Mouse (Mus musculus): ENCODE measurements at regions not wholly inside any gene's neighbourhood (a gene's known extent, or its start where the extent isn't known, plus 50 kb on each side); places are given as distances from the start of the nearest gene placed in this dataset.
A peak's percentile ranks its signal among the peaks of the same experiment; 100 is the strongest.

DNA sequence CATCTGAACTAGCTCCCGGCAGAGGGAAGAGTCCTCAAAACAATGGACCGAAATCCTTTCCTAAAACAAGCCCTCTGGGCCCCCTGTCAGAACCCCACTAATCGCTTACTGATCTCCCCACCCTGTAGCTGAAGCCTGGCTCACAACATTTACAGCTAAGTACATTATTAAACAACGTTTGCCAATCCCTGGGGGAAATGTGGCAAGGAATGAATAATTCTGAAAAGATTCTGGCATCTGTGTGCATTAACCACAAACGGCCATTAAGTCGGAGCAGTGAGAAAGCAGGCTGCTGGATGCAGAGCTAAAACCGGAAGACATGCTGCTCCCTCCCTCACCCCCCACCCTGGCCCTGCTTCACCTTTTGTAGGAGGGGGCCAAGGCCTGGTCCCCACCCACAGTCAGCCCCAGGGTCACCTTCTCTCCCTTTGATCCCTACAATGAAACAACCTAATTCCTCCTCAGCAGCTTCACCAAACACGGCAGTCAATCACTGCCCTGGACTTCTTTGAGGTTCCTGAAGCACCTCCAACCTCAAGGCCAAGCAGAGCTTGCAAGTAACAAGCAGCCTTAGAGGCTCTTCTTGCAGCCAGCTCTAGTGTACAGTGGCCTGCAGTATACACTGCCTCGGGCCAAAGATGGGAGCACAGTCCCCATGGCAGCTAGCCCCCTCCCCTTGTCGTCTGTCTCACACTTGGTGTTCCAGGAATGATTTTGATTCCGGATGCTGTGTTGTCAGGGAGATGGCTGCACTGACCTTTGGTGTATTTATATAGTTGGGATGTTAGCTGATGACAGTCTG lies 175.2 kb downstream of the Sh3bp4 start:
- DNase-seq (peak; percentile 81), ATAC-seq (ENCODE audit: low FRiP score, low TSS enrichment) (peak; percentile 40; the same call in 1 of the 2 replicates)
- peaks cover 4% of the 10 kb centered on the region; the same call in 1 of the 2 replicates for H3K9me3 ChIP-seq (ENCODE audit: control insufficient read depth, low read length)
- peak overlapping the region; percentile 17; the same call in 1 of the 2 replicates for H3K9ac ChIP-seq (replicated peaks; ENCODE audit: low read length)
- 21% methylated on average over 11 of the region's 11 CpGs for WGBS
- no peaks in the 10 kb centered on the region for H3K36me3 ChIP-seq (ENCODE audit: control insufficient read depth, insufficient read depth, low read length)
- H3K4me3 ChIP-seq (replicated peaks; ENCODE audit: low read depth, low read length): no peak overlapping the region
- H3K4me2 ChIP-seq (ENCODE audit: low read length): peak overlapping the region; percentile 20
- H3K27me3 ChIP-seq (ENCODE audit: control insufficient read depth, insufficient read depth, low read length): no peaks in the 10 kb centered on the region
- peak overlapping the region; percentile 78 for H3K27ac ChIP-seq (replicated peaks; ENCODE audit: low read depth, low read length)
- peaks cover 12% of the 10 kb centered on the region for H3K4me1 ChIP-seq (ENCODE audit: control insufficient read depth, insufficient read depth, low read length)

DNA sequence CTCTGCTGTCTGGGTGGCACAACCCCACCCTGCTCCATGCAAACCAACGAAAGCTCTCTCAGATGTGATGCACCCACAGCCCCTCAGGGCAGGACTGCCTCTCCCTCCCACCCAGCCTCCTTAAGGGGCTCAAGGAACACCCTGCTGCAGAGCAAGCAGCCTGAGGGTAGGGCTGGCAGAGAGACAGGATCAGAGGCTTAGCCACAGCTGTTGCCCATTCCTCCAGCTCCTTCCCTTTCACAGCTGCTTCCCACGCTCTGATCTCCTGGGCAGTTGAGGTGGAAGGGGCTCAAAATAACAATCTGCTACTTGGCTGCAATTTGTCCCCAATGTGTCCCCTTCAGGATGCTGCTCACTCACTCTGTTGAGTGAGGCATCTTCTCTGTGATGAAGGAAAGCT lies 181.5 kb downstream of the Sh3bp4 start:
- Histone ChIP-seq H3K27ac (replicated peaks; ENCODE audit: low read depth, low read length) (no peak overlapping the region), H3K36me3 (ENCODE audit: control insufficient read depth, insufficient read depth, low read length) (no peaks in the 10 kb centered on the region), H3K4me3 (replicated peaks; ENCODE audit: low read depth, low read length) (no peak overlapping the region), H3K9ac (replicated peaks; ENCODE audit: low read length) (no peak overlapping the region), H3K27me3 (ENCODE audit: control insufficient read depth, insufficient read depth, low read length) (no peaks in the 10 kb centered on the region), H3K4me1 (ENCODE audit: control insufficient read depth, insufficient read depth, low read length) (no peaks in the 10 kb centered on the region), H3K9me3 (ENCODE audit: control insufficient read depth, low read length) (peaks cover 4% of the 10 kb centered on the region; the same call in 1 of the 2 replicates), H3K4me2 (ENCODE audit: low read length) (no peak overlapping the region)
- WGBS: 30% methylated on average over 2 of the region's 2 CpGs
- DNase-seq: peak; percentile 21
- ATAC-seq (ENCODE audit: low FRiP score, low TSS enrichment): no peak; the same call in 1 of the 2 replicates

DNA sequence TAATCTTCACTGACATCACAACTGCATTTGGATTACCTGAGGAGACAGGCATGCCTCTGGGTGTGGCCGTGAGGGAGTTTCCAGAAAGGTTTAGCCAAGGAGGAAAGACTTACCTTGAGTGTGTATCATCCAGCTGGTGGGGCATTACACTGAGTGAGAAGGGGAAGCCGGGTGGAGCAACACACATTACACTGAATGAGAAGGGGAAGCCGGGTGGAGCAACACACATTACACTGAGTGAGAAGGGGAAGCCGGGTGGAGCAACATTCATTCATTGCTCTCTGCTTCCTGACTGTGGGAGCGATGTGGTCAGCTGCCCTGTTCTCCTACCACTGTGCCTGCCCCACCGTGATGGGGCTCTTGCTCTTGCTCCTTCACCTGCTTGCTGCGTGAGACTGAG lies 182.3 kb downstream of the Sh3bp4 start:
- ATAC-seq (ENCODE audit: low FRiP score, low TSS enrichment) (no peak), DNase-seq (no peak)
- no peak overlapping the region for H3K9ac ChIP-seq (replicated peaks; ENCODE audit: low read length)
- H3K36me3 ChIP-seq (ENCODE audit: control insufficient read depth, insufficient read depth, low read length): no peaks in the 10 kb centered on the region
- H3K4me3 ChIP-seq (replicated peaks; ENCODE audit: low read depth, low read length): no peak overlapping the region
- no peaks in the 10 kb centered on the region for H3K27me3 ChIP-seq (ENCODE audit: control insufficient read depth, insufficient read depth, low read length)
- peaks cover 3% of the 10 kb centered on the region; the same call in 1 of the 2 replicates for H3K9me3 ChIP-seq (ENCODE audit: control insufficient read depth, low read length)
- 86% methylated on average over 7 of the region's 7 CpGs for WGBS
- no peak overlapping the region for H3K4me2 ChIP-seq (ENCODE audit: low read length)
- no peaks in the 10 kb centered on the region for H3K4me1 ChIP-seq (ENCODE audit: control insufficient read depth, insufficient read depth, low read length)
- no peak overlapping the region for H3K27ac ChIP-seq (replicated peaks; ENCODE audit: low read depth, low read length)

DNA sequence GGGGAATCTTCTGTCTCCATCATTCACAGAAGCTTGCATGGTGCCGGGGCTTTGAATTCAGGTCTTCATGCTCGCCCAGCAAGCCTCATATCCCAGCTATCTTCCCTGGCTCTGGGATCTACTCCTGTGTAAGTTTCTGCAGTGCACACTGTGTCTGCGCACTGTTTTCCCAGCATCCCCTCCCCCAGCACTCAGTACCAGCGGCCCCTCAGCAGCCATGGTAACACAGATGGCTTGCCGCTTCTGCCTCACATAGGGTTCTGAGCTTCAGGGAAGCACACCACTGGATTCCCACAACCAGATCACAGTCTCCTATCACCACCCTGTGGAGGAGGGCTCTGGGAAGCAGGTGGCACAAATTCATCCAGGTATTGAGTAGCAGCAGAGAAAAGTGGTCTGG lies 187.7 kb downstream of the Sh3bp4 start:
- no peaks in the 10 kb centered on the region for H3K9me3 ChIP-seq (ENCODE audit: control insufficient read depth, low read length)
- H3K36me3 ChIP-seq (ENCODE audit: control insufficient read depth, insufficient read depth, low read length): no peaks in the 10 kb centered on the region
- H3K27me3 ChIP-seq (ENCODE audit: control insufficient read depth, insufficient read depth, low read length): no peaks in the 10 kb centered on the region
- DNase-seq: peak; percentile 39
- H3K4me1 ChIP-seq (ENCODE audit: control insufficient read depth, insufficient read depth, low read length): no peaks in the 10 kb centered on the region
- H3K4me3 ChIP-seq (replicated peaks; ENCODE audit: low read depth, low read length): no peak overlapping the region
- H3K27ac ChIP-seq (replicated peaks; ENCODE audit: low read depth, low read length): no peak overlapping the region
- no peak overlapping the region for H3K4me2 ChIP-seq (ENCODE audit: low read length)
- WGBS: 66% methylated on average over 5 of the region's 5 CpGs
- no peak for ATAC-seq (ENCODE audit: low FRiP score, low TSS enrichment)
- no peak overlapping the region for H3K9ac ChIP-seq (replicated peaks; ENCODE audit: low read length)

DNA sequence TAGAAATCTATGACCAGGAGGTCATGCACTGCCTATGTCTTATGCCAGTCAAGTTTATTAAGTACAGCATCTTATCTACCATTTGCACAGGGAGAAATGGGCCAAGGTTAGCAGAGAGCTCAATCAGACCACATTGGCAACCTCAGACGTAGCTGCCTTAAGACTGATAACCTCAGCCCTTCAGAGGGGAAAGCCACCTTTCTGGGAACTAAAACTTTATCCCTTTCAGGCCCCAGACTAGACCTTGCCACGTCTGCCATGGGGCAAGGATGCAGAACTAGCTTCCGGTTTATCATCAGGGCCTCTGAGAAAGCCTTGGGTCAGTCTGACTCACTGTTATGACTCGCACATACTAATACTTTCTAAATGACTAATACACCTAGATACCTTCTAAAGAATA lies 188.8 kb upstream of the Agap1 start:
- no peak for ATAC-seq (ENCODE audit: low FRiP score, low TSS enrichment)
- no peak for DNase-seq
- H3K4me2 ChIP-seq (ENCODE audit: low read length): no peak overlapping the region
- H3K36me3 ChIP-seq (ENCODE audit: control insufficient read depth, insufficient read depth, low read length): no peaks in the 10 kb centered on the region
- H3K27me3 ChIP-seq (ENCODE audit: control insufficient read depth, insufficient read depth, low read length): no peaks in the 10 kb centered on the region
- no peak overlapping the region for H3K9ac ChIP-seq (replicated peaks; ENCODE audit: low read length)
- H3K27ac ChIP-seq (replicated peaks; ENCODE audit: low read depth, low read length): no peak overlapping the region
- 90% methylated on average over 4 of the region's 4 CpGs for WGBS
- H3K4me3 ChIP-seq (replicated peaks; ENCODE audit: low read depth, low read length): no peak overlapping the region
- H3K9me3 ChIP-seq (ENCODE audit: control insufficient read depth, low read length): no peaks in the 10 kb centered on the region
- H3K4me1 ChIP-seq (ENCODE audit: control insufficient read depth, insufficient read depth, low read length): peaks cover 9% of the 10 kb centered on the region; the same call in 1 of the 2 replicates

DNA sequence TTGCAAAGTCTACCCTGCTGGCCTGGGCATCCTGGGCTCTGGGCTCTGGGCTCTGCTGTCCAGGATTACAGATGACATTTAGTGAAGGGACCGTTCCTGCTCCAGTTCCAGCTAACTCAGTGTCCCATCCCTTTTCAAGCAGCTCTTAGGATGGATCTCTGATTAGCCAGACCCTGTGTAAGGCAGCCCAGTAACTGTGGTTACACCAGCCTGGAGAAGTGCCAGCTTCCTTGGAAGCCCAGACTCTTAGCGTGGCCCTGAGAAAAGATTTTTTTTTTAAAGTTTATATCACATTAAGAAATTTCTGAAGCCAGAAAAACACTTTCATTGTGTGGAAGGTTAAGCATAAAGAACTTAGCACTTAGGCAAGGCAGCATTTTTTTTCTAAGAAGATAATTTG lies 185.8 kb upstream of the Agap1 start:
- 40% methylated on average over 2 of the region's 2 CpGs for WGBS
- peaks cover 9% of the 10 kb centered on the region; the same call in 1 of the 2 replicates for H3K4me1 ChIP-seq (ENCODE audit: control insufficient read depth, insufficient read depth, low read length)
- H3K27me3 ChIP-seq (ENCODE audit: control insufficient read depth, insufficient read depth, low read length): no peaks in the 10 kb centered on the region
- H3K9me3 ChIP-seq (ENCODE audit: control insufficient read depth, low read length): no peaks in the 10 kb centered on the region
- H3K9ac ChIP-seq (replicated peaks; ENCODE audit: low read length): no peak overlapping the region
- H3K27ac ChIP-seq (replicated peaks; ENCODE audit: low read depth, low read length): no peak overlapping the region
- no peak overlapping the region for H3K4me3 ChIP-seq (replicated peaks; ENCODE audit: low read depth, low read length)
- peak; percentile 71 for DNase-seq
- no peak for ATAC-seq (ENCODE audit: low FRiP score, low TSS enrichment)
- H3K36me3 ChIP-seq (ENCODE audit: control insufficient read depth, insufficient read depth, low read length): no peaks in the 10 kb centered on the region
- no peak overlapping the region for H3K4me2 ChIP-seq (ENCODE audit: low read length)

DNA sequence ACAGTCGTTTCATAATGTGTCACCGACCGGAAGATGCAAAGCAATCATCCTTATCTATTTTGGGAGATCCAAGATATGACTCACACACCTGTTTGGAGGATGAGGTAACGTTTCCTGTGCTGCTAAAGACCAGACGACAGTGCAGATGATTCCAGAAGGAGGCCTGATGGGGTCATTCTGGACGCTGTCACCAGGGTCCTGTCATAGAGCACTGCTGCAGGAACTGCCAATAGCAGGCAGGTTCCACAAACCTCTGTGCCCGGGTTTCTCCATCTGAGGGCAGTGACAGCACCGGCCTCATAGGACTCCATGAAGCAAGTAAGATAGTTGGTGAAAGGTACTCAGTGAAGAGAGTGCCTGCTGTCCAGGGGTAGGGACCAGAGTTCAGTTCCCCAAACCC lies 182.9 kb upstream of the Agap1 start:
- Histone ChIP-seq H3K4me1 (ENCODE audit: control insufficient read depth, insufficient read depth, low read length) (peaks cover 9% of the 10 kb centered on the region; the same call in 1 of the 2 replicates), H3K4me2 (ENCODE audit: low read length) (no peak overlapping the region), H3K9ac (replicated peaks; ENCODE audit: low read length) (no peak overlapping the region), H3K36me3 (ENCODE audit: control insufficient read depth, insufficient read depth, low read length) (no peaks in the 10 kb centered on the region), H3K27ac (replicated peaks; ENCODE audit: low read depth, low read length) (no peak overlapping the region), H3K9me3 (ENCODE audit: control insufficient read depth, low read length) (no peaks in the 10 kb centered on the region), H3K4me3 (replicated peaks; ENCODE audit: low read depth, low read length) (no peak overlapping the region), H3K27me3 (ENCODE audit: control insufficient read depth, insufficient read depth, low read length) (no peaks in the 10 kb centered on the region)
- no peak for DNase-seq
- WGBS: 88% methylated on average over 8 of the region's 8 CpGs
- no peak for ATAC-seq (ENCODE audit: low FRiP score, low TSS enrichment)

DNA sequence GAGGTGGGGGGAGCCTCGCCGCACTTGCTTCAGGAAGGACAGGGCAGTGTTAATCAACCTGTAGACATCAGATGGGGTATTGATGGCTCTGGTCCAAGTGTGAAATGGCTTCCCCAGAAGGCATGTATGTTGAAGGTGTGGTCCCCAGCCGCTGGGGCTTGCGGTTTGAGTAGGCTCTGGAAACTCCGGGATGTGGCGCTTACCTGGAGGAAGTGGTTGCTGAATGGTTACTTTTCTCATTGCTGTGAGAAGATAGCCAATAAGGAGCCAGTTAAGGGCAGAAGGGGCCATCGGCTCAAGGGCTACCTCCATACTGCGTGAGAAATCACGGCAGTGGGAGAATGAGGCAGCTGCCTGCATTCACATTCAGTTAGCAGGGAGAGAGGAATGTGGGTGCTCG lies 181.6 kb upstream of the Agap1 start:
- Histone ChIP-seq H3K27me3 (ENCODE audit: control insufficient read depth, insufficient read depth, low read length) (no peaks in the 10 kb centered on the region), H3K9ac (replicated peaks; ENCODE audit: low read length) (no peak overlapping the region), H3K9me3 (ENCODE audit: control insufficient read depth, low read length) (no peaks in the 10 kb centered on the region), H3K4me2 (ENCODE audit: low read length) (no peak overlapping the region), H3K4me1 (ENCODE audit: control insufficient read depth, insufficient read depth, low read length) (peaks cover 9% of the 10 kb centered on the region; the same call in 1 of the 2 replicates), H3K36me3 (ENCODE audit: control insufficient read depth, insufficient read depth, low read length) (no peaks in the 10 kb centered on the region), H3K27ac (replicated peaks; ENCODE audit: low read depth, low read length) (no peak overlapping the region), H3K4me3 (replicated peaks; ENCODE audit: low read depth, low read length) (no peak overlapping the region)
- 89% methylated on average over 10 of the region's 10 CpGs for WGBS
- DNase-seq (no peak), ATAC-seq (ENCODE audit: low FRiP score, low TSS enrichment) (no peak)

DNA sequence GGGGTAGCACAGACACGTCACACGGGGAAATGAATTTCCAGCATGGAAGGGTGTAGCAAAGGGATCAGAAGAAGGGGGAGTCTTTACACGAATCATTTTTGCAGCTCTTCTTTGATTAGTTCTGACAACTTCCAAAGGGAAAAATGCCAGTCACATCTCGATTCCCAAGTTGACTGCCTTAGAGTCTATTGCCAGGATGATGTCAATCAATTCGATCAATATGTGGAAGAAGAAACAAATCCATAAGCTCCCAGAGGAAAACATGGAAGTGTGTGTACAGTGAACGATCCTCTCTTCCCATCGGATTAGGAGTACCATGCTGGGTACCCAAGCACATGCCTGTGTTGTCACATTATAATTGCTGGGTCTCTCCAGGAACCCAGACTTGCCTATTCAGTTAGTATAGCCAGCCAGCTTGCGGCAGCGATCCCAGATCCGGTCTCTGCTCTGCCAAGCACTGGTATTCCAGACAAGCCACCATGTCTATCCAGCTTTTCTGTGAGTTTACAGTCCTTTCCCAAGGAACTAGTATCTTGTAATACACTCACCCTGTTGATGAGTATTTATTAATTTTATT lies 180.7 kb upstream of the Agap1 start:
- WGBS: 87% methylated on average over 10 of the region's 10 CpGs
- DNase-seq: no peak
- H3K36me3 ChIP-seq (ENCODE audit: control insufficient read depth, insufficient read depth, low read length): no peaks in the 10 kb centered on the region
- no peak overlapping the region for H3K27ac ChIP-seq (replicated peaks; ENCODE audit: low read depth, low read length)
- no peaks in the 10 kb centered on the region for H3K27me3 ChIP-seq (ENCODE audit: control insufficient read depth, insufficient read depth, low read length)
- H3K9ac ChIP-seq (replicated peaks; ENCODE audit: low read length): no peak overlapping the region
- no peaks in the 10 kb centered on the region for H3K9me3 ChIP-seq (ENCODE audit: control insufficient read depth, low read length)
- no peak overlapping the region for H3K4me3 ChIP-seq (replicated peaks; ENCODE audit: low read depth, low read length)
- peaks cover 3% of the 10 kb centered on the region; the same call in 1 of the 2 replicates for H3K4me1 ChIP-seq (ENCODE audit: control insufficient read depth, insufficient read depth, low read length)
- no peak for ATAC-seq (ENCODE audit: low FRiP score, low TSS enrichment)
- no peak overlapping the region for H3K4me2 ChIP-seq (ENCODE audit: low read length)
